Mouse (Mus musculus) heart, adult 2 months (tissue): ENCODE results near the gene Acsm3.

Experiments
- CTCF ChIP-seq: fragments of 200-600 bp; IDR thresholded peaks from 2 replicates; pipeline ENCODE4 v1.8.1; 2022; ENCODE audit warnings: antibody characterized with exemption, mild to moderate bottlenecking, moderate library complexity
- EP300 ChIP-seq: fragments of 200-500 bp; IDR thresholded peaks from 2 replicates; pipeline ENCODE4 v1.6.1; 2011; ENCODE audit warnings: low read depth, low read length, control low read depth; ENCODE audit not compliant: insufficient read depth

DNA sequence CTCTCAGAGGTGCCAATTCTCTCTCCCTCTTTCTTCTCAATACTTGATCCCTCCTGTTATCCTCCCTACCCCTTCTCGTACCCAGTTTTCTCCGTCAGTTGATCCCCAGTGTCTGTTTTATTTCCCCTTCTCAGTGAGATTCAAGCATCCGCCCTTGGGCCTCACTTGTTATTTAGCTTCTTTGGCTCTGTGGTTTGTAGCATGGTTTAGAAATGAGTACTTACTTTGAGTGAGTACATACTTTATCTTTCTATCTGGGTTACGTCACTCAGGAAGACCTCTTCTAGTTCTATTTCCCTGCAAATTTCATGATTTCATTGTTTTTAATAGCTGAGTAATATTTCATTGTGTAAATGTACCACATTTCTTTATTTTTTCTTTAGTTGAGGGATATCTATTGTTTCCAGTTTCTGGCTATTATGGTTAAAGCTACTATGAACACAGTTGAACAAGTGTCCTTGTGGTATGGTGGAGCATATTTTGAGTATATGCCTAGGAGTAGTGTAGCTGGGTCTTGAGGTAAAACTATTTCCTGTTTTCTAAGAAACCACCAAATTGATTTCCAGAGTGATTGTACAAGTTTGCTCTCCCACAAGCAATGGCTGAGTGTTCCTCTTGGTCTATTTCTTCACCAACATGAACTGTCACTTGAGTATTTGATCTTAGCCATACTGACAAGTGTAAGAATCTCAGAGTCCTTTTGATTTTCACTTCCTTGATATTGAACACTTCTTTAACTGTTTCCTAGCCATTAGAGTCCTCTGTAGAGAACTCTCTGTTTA is 75.5 kb downstream of the Acsm3 start:
- no peak for TF ChIP-seq EP300
- TF ChIP-seq CTCF, result no peak
